ENCODE assay signal across 8 mouse cellular contexts in genomic region chr19:5014961-5015398, GRCm38 (mm10). TPM values are rescaled to one million over a fixed set of nuclear protein-coding genes. Genes with fewer than 3 reads are reported as not detected.
DNase-seq lines count a peak whose midpoint lies in the region; TF ChIP-seq lines count a peak whose summit lies in the region.

No protein-coding gene starts in this region.

- 10% methylated on average over 8 of the region's 8 CpGs for WGBS in liver, adult 2 months

- H3K27me3 ChIP-seq in liver, adult 2 months (ENCODE audit: control insufficient read depth, insufficient read depth, low read length), result no peaks in the 10 kb centered on the region
- no peaks in the 10 kb centered on the region for H3K27me3 ChIP-seq in myocyte (ENCODE audit: control insufficient read depth, insufficient read depth, insufficient read length)

- no peaks in the 10 kb centered on the region for H3K79me2 ChIP-seq in liver, adult 2 months (ENCODE audit: control insufficient read depth, insufficient read depth, low read length)
- no peaks in the 10 kb centered on the region for H3K79me2 ChIP-seq in myocyte (ENCODE audit: control insufficient read depth, insufficient read depth)

- peak; percentile 59 for DNase-seq in cerebellum, adult 11-12 months
- DNase-seq in cerebellum, adult 11 months, result no peak
- DNase-seq in liver, adult 2 months (ENCODE audit: extremely low read depth, low read depth, low spot score), result peak; percentile 24
- DNase-seq in liver, result no peak
- DNase-seq in ZHBTc4 (ENCODE audit: low read depth, low spot score), result peak; percentile 93
- peak; percentile 22 to 28 for DNase-seq in heart, postnatal 36 days
- DNase-seq in gastrocnemius, postnatal 4 days (ENCODE audit: low spot score in 2 of 2), result no peak

- no peaks in the 10 kb centered on the region for H3K36me3 ChIP-seq in liver, adult 2 months (ENCODE audit: control insufficient read depth, insufficient read depth, low read length)
- H3K36me3 ChIP-seq in myocyte (ENCODE audit: control insufficient read depth, insufficient read depth), result no peaks in the 10 kb centered on the region

- H3K27ac ChIP-seq in liver, adult 2 months (replicated peaks; ENCODE audit: insufficient read depth, low read depth, low read length), result no peak overlapping the region

- H3K4me2 ChIP-seq in myocyte (ENCODE audit: low read depth), result peak overlapping the region; percentile 91

- no peaks in the 10 kb centered on the region for H3K4me1 ChIP-seq in liver, adult 2 months (ENCODE audit: control insufficient read depth, insufficient read depth, low read length)

- intact Hi-C loops in heart, postnatal 36 days (cut with DNase I), result loop anchor here (1.0 kb wide), 1 partner anchor 58 kb away; no protein-coding TSS in a partner anchor

- H3K4me3 ChIP-seq in liver, adult 2 months (ENCODE audit: insufficient read depth, low read depth, low read length), result no peak overlapping the region
- H3K4me3 ChIP-seq in myocyte, result no peak overlapping the region

- H3ac ChIP-seq in myocyte (ENCODE audit: control insufficient read depth, insufficient read length), result no peak overlapping the region

- peak; percentile 51 for TF ChIP-seq CTCF in liver, adult 2 months (IDR thresholded peaks at IDR 0.05; ENCODE audit: low read depth, low read length)

- TF ChIP-seq POLR2A in liver, adult 2 months (IDR thresholded peaks at IDR 0.05; ENCODE audit: extremely low read depth, insufficient read depth, low read length), result no peak
- TF ChIP-seq POLR2A in myocyte (IDR thresholded peaks at IDR 0.05; ENCODE audit: insufficient read length, low read depth), result no peak

- no peak overlapping the region for H3K9ac ChIP-seq in liver, adult 2 months (ENCODE audit: low read depth, low read length)

TF ChIP-seq in myocyte, 11 proteins besides CTCF, POLR2A, EP300 and RAD21:
- TF ChIP-seq REST (IDR thresholded peaks at IDR 0.05; ENCODE audit: insufficient read depth, insufficient read length) (no peak), POLR2AphosphoS2 (IDR thresholded peaks at IDR 0.05; ENCODE audit: insufficient read length, low read depth) (no peak), TCF12 (IDR thresholded peaks at IDR 0.05; ENCODE audit: insufficient read depth, poor library complexity, severe bottlenecking) (no peak), MYOG (IDR thresholded peaks at IDR 0.05; ENCODE audit: control insufficient read depth in 1 of 3, insufficient read depth in 1 of 3, insufficient read length in 2 of 3, low read depth in 2 of 3) (no peak), MAX (IDR thresholded peaks at IDR 0.05; ENCODE audit: low read depth) (no peak)

RNA-seq across cellular contexts. Expression of gene Slc29a2, which starts 8.7 kb away (rescaled TPM):
- 0.28 and 0.34 TPM in 2 replicates for total RNA-seq in liver, adult 2 months (2014; rRNA removed)
- 1.7 and 2.3 TPM in 2 replicates for polyA plus RNA-seq in liver, adult 2 months (2012; rRNA removed)
- total RNA-seq in heart, postnatal 36 days (2021), result 10 to 100 TPM; 12.7 to 13.2 TPM
- 8.7 TPM for polyA plus RNA-seq in myocyte (2012; fragmentation: generic; extraction: Trizol)
- total RNA-seq in gastrocnemius, postnatal 4 days (2021), result 1 to 10 TPM; 8.7 to 9.2 TPM

RNA-seq across cellular contexts. Expression of gene B4gat1, which starts 23.6 kb away (rescaled TPM):
- 11.8 and 13.2 TPM in 2 replicates for total RNA-seq in liver, adult 2 months (2014; rRNA removed)
- polyA plus RNA-seq in liver, adult 2 months (2012; rRNA removed), result 20.1 and 20.4 TPM in 2 replicates
- 10 to 100 TPM; 45.1 to 47.2 TPM for total RNA-seq in heart, postnatal 36 days (2021)
- polyA plus RNA-seq in myocyte (2012; fragmentation: generic; extraction: Trizol), result 46.7 TPM
- total RNA-seq in gastrocnemius, postnatal 4 days (2021), result 10 to 100 TPM; 28.5 to 31.4 TPM

RNA-seq across cellular contexts. Expression of gene AC124502.3, which starts 23.7 kb away (rescaled TPM):
- total RNA-seq in liver, adult 2 months (2014; rRNA removed), result 2.1 and 3.7 TPM in 2 replicates
- 0.07 and 0.09 TPM in 2 replicates for polyA plus RNA-seq in liver, adult 2 months (2012; rRNA removed)
- 1 to 10 TPM; 1.4 to 3.9 TPM for total RNA-seq in heart, postnatal 36 days (2021)
- polyA plus RNA-seq in myocyte (2012; fragmentation: generic; extraction: Trizol), result 1.6 TPM
- total RNA-seq in gastrocnemius, postnatal 4 days (2021), result under 1 TPM in 1 of 2 experiments, not detected in 1; 0.29 TPM

RNA-seq across cellular contexts. Expression of gene Npas4, which starts 24.9 kb away (rescaled TPM):
- total RNA-seq in liver, adult 2 months (2014; rRNA removed), result not detected in 2 replicates
- not detected in 2 replicates for polyA plus RNA-seq in liver, adult 2 months (2012; rRNA removed)
- total RNA-seq in heart, postnatal 36 days (2021), result not detected
- polyA plus RNA-seq in myocyte (2012; fragmentation: generic; extraction: Trizol), result 0.02 TPM
- under 1 TPM; 0.10 to 0.20 TPM for total RNA-seq in gastrocnemius, postnatal 4 days (2021)

RNA-seq across cellular contexts. Expression of gene Brms1, which starts 26.2 kb away (rescaled TPM):
- total RNA-seq in liver, adult 2 months (2014; rRNA removed), result 13.2 and 13.8 TPM in 2 replicates
- polyA plus RNA-seq in liver, adult 2 months (2012; rRNA removed), result 22.6 TPM in 2 replicates
- 10 to 100 TPM; 13.9 to 15.6 TPM for total RNA-seq in heart, postnatal 36 days (2021)
- polyA plus RNA-seq in myocyte (2012; fragmentation: generic; extraction: Trizol), result 45.8 TPM
- 10 to 100 TPM; 18.3 to 19.6 TPM for total RNA-seq in gastrocnemius, postnatal 4 days (2021)

Comparison
In these comparisons a context has a peak if more than half of its experiments do, and no peak if none do; other contexts are left out.
1. DNase-seq: peak in cerebellum, adult 11-12 months (single experiment), liver, adult 2 months (single experiment), ZHBTc4 (single experiment) and heart, postnatal 36 days (2 of 2); none in cerebellum, adult 11 months (single experiment), liver (single experiment) and gastrocnemius, postnatal 4 days (0 of 2).